Mouse (Mus musculus) MEL (cell line): ENCODE measurements at regions not wholly inside any gene's neighbourhood (a gene's known extent, or its start where the extent isn't known, plus 50 kb on each side); places are given as distances from the start of the nearest gene placed in this dataset.

Experiments
- DNase-seq: peaks from one replicate; pipeline ENCODE4 v3.0.0; 2011; ENCODE audit warnings: low read depth, low spot score
- H3K27ac ChIP-seq: 2 replicates; pipeline ENCODE4 v1.5.1; 2012; ENCODE audit warnings: low read depth, mild to moderate bottlenecking, control low read depth, low read length, moderate library complexity; ENCODE audit not compliant: control insufficient read depth
- H3K27me3 ChIP-seq, 2 experiments: fragments of 150-350 bp in 1 of 2; sonication (generic) in 1 of 2; 2 replicates each; pipeline ENCODE4 v1.6.1; 2012; ENCODE audit warnings: low read length in 2 of 2, mild to moderate bottlenecking in 2 of 2, improper control_type of control experiment in 1 of 2, moderate library complexity in 1 of 2; ENCODE audit not compliant: insufficient read depth in 2 of 2, control insufficient read depth in 1 of 2
- H3K36me3 ChIP-seq, 2 experiments: 2 replicates each; pipeline ENCODE4 v1.6.1; 2012 to 2014; ENCODE audit warnings: low read length in 2 of 2, improper control_type of control experiment in 1 of 2, inconsistent platforms in 1 of 2, mild to moderate bottlenecking in 1 of 2; ENCODE audit not compliant: insufficient read depth in 2 of 2, control insufficient read depth in 1 of 2
- H3K4me1 ChIP-seq, 2 experiments: fragments of 150-350 bp in 1 of 2; sonication (generic) in 1 of 2; 2 replicates each; pipeline ENCODE4 v1.6.1; 2012; ENCODE audit warnings: low read length in 2 of 2, improper control_type of control experiment in 1 of 2, mild to moderate bottlenecking in 1 of 2; ENCODE audit not compliant: insufficient read depth in 2 of 2, control insufficient read depth in 1 of 2
- H3K4me3 ChIP-seq, 2 experiments: fragments of 150-350 bp in 1 of 2; sonication (generic) in 1 of 2; 2 replicates each; pipeline ENCODE4 v1.5.1; 2012; ENCODE audit warnings: low read depth in 2 of 2, low read length in 2 of 2, mild to moderate bottlenecking in 2 of 2, moderate library complexity in 2 of 2, control low read depth in 1 of 2, improper control_type of control experiment in 1 of 2; ENCODE audit not compliant: control insufficient read depth in 1 of 2, insufficient read depth in 1 of 2
- H3K79me2 ChIP-seq: 2 replicates; pipeline ENCODE4 v1.6.1; 2012; ENCODE audit warnings: mild to moderate bottlenecking, low read length, moderate library complexity; ENCODE audit not compliant: control insufficient read depth, poor library complexity, insufficient read depth
- H3K9ac ChIP-seq: 2 replicates; pipeline ENCODE4 v1.6.1; 2012; ENCODE audit warnings: low read depth, mild to moderate bottlenecking, control low read depth, low read length, moderate library complexity; ENCODE audit not compliant: control insufficient read depth, poor library complexity, severe bottlenecking
- H3K9me3 ChIP-seq: fragments of 150-350 bp; sonication (generic); replicated peaks from 2 replicates; pipeline ENCODE4 v1.6.1; 2012; ENCODE audit warnings: mild to moderate bottlenecking, low read length, improper control_type of control experiment, moderate library complexity; ENCODE audit not compliant: insufficient read depth
- CHD2 ChIP-seq: IDR thresholded peaks from 2 replicates; pipeline ENCODE4 v1.6.1; 2011; ENCODE audit warnings: low read length, improper control_type of control experiment
- CTCF ChIP-seq, 3 experiments: IDR thresholded peaks in 2 of 3; conservative IDR thresholded peaks in 1 of 3; 2 replicates each; pipeline ENCODE4 v1.5.1; 2011 to 2012; ENCODE audit warnings: low read length in 3 of 3, low read depth in 2 of 3, mild to moderate bottlenecking in 2 of 3, improper control_type of control experiment in 1 of 3, inconsistent platforms in 1 of 3, mixed read lengths in 1 of 3, moderate library complexity in 1 of 3; ENCODE audit not compliant: control insufficient read depth in 1 of 3, insufficient read depth in 1 of 3, poor library complexity in 1 of 3, severe bottlenecking in 1 of 3
- EP300 ChIP-seq, 2 experiments: IDR thresholded peaks; 2 replicates each; pipeline ENCODE4 v1.6.1; 2011; ENCODE audit warnings: improper control_type of control experiment in 2 of 2, low read length in 2 of 2, low read depth in 1 of 2, mild to moderate bottlenecking in 1 of 2
- GABPA ChIP-seq: IDR thresholded peaks from 2 replicates; pipeline ENCODE4 v1.6.1; 2012; ENCODE audit warnings: low read depth, mild to moderate bottlenecking, inconsistent platforms, low read length, improper control_type of control experiment, moderate library complexity
- GATA1 ChIP-seq: IDR thresholded peaks from 2 replicates; pipeline ENCODE4 v1.6.1; 2011; ENCODE audit warnings: low read depth, low read length, improper control_type of control experiment
- KAT2A ChIP-seq: conservative IDR thresholded peaks from 2 replicates; pipeline ENCODE4 v1.6.1; 2012; ENCODE audit warnings: low read depth, low read length, improper control_type of control experiment, inconsistent platforms
- MAX ChIP-seq: IDR thresholded peaks from 2 replicates; pipeline ENCODE4 v1.6.1; 2011; ENCODE audit warnings: low read length, improper control_type of control experiment
- MAZ ChIP-seq: IDR thresholded peaks from 2 replicates; pipeline ENCODE4 v1.6.1; 2012; ENCODE audit warnings: low read depth, mild to moderate bottlenecking, inconsistent platforms, low read length, improper control_type of control experiment
- MEF2A ChIP-seq: IDR thresholded peaks from 2 replicates; pipeline ENCODE4 v1.6.1; 2014; ENCODE audit warnings: low read depth, mild to moderate bottlenecking, inconsistent platforms, low read length, improper control_type of control experiment; ENCODE audit not compliant: poor library complexity, insufficient replicate concordance, severe bottlenecking; ENCODE audit errors: extremely low read depth
- MXI1 ChIP-seq: IDR thresholded peaks from 2 replicates; pipeline ENCODE4 v1.6.1; 2011; ENCODE audit warnings: mild to moderate bottlenecking, low read depth, low read length, improper control_type of control experiment
- POLR2AphosphoS2 ChIP-seq: IDR thresholded peaks from 2 replicates; pipeline ENCODE4 v1.6.1; 2011; ENCODE audit warnings: low read length, improper control_type of control experiment
- RCOR1 ChIP-seq: IDR thresholded peaks from 2 replicates; pipeline ENCODE4 v1.6.1; 2012; ENCODE audit warnings: low read depth, mild to moderate bottlenecking, inconsistent platforms, low read length, improper control_type of control experiment
- SIN3A ChIP-seq: IDR thresholded peaks from 2 replicates; pipeline ENCODE4 v1.6.1; 2012; ENCODE audit warnings: low read length, improper control_type of control experiment, inconsistent platforms
- UBTF ChIP-seq: IDR thresholded peaks from 2 replicates; pipeline ENCODE4 v1.6.1; 2012; ENCODE audit warnings: low read depth, mild to moderate bottlenecking, inconsistent platforms, low read length, improper control_type of control experiment, moderate library complexity, borderline replicate concordance; ENCODE audit not compliant: insufficient read depth
- ZKSCAN1 ChIP-seq: IDR thresholded peaks from 2 replicates; pipeline ENCODE4 v1.6.1; 2012; ENCODE audit warnings: low read depth, mild to moderate bottlenecking, inconsistent platforms, low read length, improper control_type of control experiment, moderate library complexity
- ZNF384 ChIP-seq: IDR thresholded peaks from 2 replicates; pipeline ENCODE4 v1.6.1; 2012; ENCODE audit warnings: low read depth, mild to moderate bottlenecking, inconsistent platforms, low read length, improper control_type of control experiment

GRCm38 (mm10) chr16:92955087-92955486 is 129.1 kb upstream of the Runx1 start:
- no peak for DNase-seq
- H3K4me3 ChIP-seq = no peak overlapping the region
- TF ChIP-seq GABPA = no peak
- TF ChIP-seq MAX = no peak
- no peak for TF ChIP-seq RCOR1
- no peak for TF ChIP-seq UBTF
- no peak for TF ChIP-seq CTCF (IDR thresholded peaks at IDR 0.05 in 2 of 3, conservative IDR thresholded peaks at IDR 0.05 in 1 of 3; ENCODE audit: control insufficient read depth in 1 of 3, insufficient read depth in 1 of 3, low read depth in 2 of 3, low read length in 3 of 3, poor library complexity in 1 of 3, severe bottlenecking in 1 of 3)
- no peak for TF ChIP-seq ZKSCAN1
- no peak for TF ChIP-seq MEF2A
- no peak for TF ChIP-seq EP300 (IDR thresholded peaks at IDR 0.05; ENCODE audit: low read depth in 1 of 2, low read length in 2 of 2)
- TF ChIP-seq MAZ = no peak
- TF ChIP-seq, all 39 proteins: peak for 0
- Histone ChIP-seq H3K4me1 (no peaks in the 10 kb centered on the region), H3K36me3 (no peaks in the 10 kb centered on the region), H3K27ac (no peak overlapping the region), H3K79me2 (no peaks in the 10 kb centered on the region), H3K27me3 (peaks cover 0 to 1% of the 10 kb centered on the region in 2 experiments; a peak in 2 of 4 replicates), H3K9me3 (no peaks in the 10 kb centered on the region), H3K9ac (no peak overlapping the region)

GRCm38 (mm10) chr16:92953936-92954654 is 128.1 kb upstream of the Runx1 start:
- H3K4me3 ChIP-seq = no peak overlapping the region
- H3K27ac ChIP-seq = no peak overlapping the region
- H3K27me3 ChIP-seq = peaks cover 0 to 1% of the 10 kb centered on the region in 2 experiments; a peak in 2 of 4 replicates
- TF ChIP-seq CTCF (IDR thresholded peaks at IDR 0.05 in 2 of 3, conservative IDR thresholded peaks at IDR 0.05 in 1 of 3; ENCODE audit: control insufficient read depth in 1 of 3, insufficient read depth in 1 of 3, low read depth in 2 of 3, low read length in 3 of 3, poor library complexity in 1 of 3, severe bottlenecking in 1 of 3) = no peak
- no peak for TF ChIP-seq RCOR1
- TF ChIP-seq CHD2 = no peak
- no peak for TF ChIP-seq POLR2AphosphoS2
- no peak for TF ChIP-seq GABPA
- no peak for TF ChIP-seq KAT2A
- TF ChIP-seq MXI1 = no peak
- TF ChIP-seq ZNF384 = no peak
- no peak for TF ChIP-seq SIN3A
- no peak for TF ChIP-seq MAZ
- no peak for TF ChIP-seq GATA1
- H3K4me1 ChIP-seq = no peaks in the 10 kb centered on the region
- H3K9ac ChIP-seq = no peak overlapping the region
- no peaks in the 10 kb centered on the region for H3K9me3 ChIP-seq
- H3K36me3 ChIP-seq = no peaks in the 10 kb centered on the region
- H3K79me2 ChIP-seq = no peaks in the 10 kb centered on the region
- DNase-seq = no peak
